Mouse (Mus musculus) midbrain, embryonic 12.5 days (tissue): Measurements from ENCODE around the gene Gm10277. TPM values are rescaled to one million over a fixed set of nuclear protein-coding genes. Genes with fewer than 3 reads are reported as not detected.

ENCODE experiments used
- ATAC-seq: fragments of 200-750 bp; cut with Nextera tagmentation; 2 replicates; pipeline ENCODE4 v1.8.0; 2017; ENCODE audit warnings: low read depth, moderate TSS enrichment, moderate library complexity; ENCODE audit not compliant: low FRiP score
- H3K27ac ChIP-seq: fragments of 300-500 bp; sonication (generic); replicated peaks from 2 replicates; pipeline ENCODE4 v1.5.1; 2016; ENCODE audit warnings: mild to moderate bottlenecking
- H3K27me3 ChIP-seq: fragments of 300-500 bp; sonication (generic); 2 replicates; pipeline ENCODE4 v1.6.1; 2016; ENCODE audit warnings: mild to moderate bottlenecking
- H3K36me3 ChIP-seq: fragments of 300-500 bp; sonication (generic); 2 replicates; pipeline ENCODE4 v1.6.1; 2016
- H3K4me1 ChIP-seq: fragments of 300-500 bp; sonication (generic); 2 replicates; pipeline ENCODE4 v1.6.1; 2016
- H3K4me2 ChIP-seq: fragments of 300-500 bp; sonication (generic); replicated peaks from 2 replicates; pipeline ENCODE4 v1.6.1; 2016; ENCODE audit warnings: mild to moderate bottlenecking, moderate library complexity
- H3K4me3 ChIP-seq: fragments of 300-500 bp; sonication (generic); 2 replicates; pipeline ENCODE4 v1.5.1; 2016; ENCODE audit warnings: mild to moderate bottlenecking
- H3K9ac ChIP-seq: fragments of 300-500 bp; sonication (generic); replicated peaks from 2 replicates; pipeline ENCODE4 v1.6.1; 2016; ENCODE audit warnings: mild to moderate bottlenecking, moderate library complexity
- H3K9me3 ChIP-seq: fragments of 300-500 bp; sonication (generic); 2 replicates; pipeline ENCODE4 v1.6.1; 2016; ENCODE audit warnings: mild to moderate bottlenecking
- WGBS: fragments of 180-500 bp; shearing (Covaris S2); methylation state at CpG from one replicate; pipeline ENCODE4 v1.1.7; 2016; 5-methylcytosine and 5-hydroxymethylcytosine counted together
- polyA plus RNA-seq: library from polyadenylated mRNA; unstranded; fragments of >200 nt; fragmentation: Nextera tagmentation; extraction: Ambion mirVana; gene quantifications from 2 replicates; pipeline ENCODE4 v1.2.1, GENCODE M21; 2016

The Gm10277 gene
- polyA plus RNA-seq, 1 experiment from 2014 or later: 2.8 TPM

DNA sequence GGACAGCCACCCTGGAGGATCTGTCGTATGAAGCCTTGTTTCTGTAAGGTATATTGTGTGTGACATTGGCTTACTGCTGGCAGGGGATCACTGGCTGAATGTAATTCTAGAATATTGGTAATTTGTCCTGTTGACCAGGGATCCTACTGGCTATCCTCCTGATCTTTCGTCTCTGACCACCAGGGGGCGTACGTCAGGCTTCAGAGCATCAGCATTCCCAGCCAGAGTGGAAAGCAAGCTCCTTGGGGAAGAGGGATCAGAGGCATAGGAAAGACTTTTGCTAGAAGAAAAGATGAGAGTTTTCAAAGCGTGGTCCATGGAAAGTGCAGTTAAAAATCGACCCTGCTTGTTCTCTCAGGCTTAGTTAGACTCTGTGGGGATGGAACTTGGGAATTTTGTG lies 50.3 kb downstream of the Gm10277 start:
- WGBS: 2% methylated on average over 6 of the region's 6 CpGs
- Histone ChIP-seq H3K27me3 (no peaks in the 10 kb centered on the region), H3K4me1 (no peaks in the 10 kb centered on the region), H3K4me2 (no peak overlapping the region), H3K27ac (no peak overlapping the region), H3K4me3 (no peak overlapping the region), H3K36me3 (no peaks in the 10 kb centered on the region), H3K9me3 (no peaks in the 10 kb centered on the region), H3K9ac (no peak overlapping the region)
- no peak for ATAC-seq

Other genes starting within 250 kb of the Gm10277 start
- gene Taok1, start 179.9 kb downstream of the Gm10277 start, polyA plus RNA-seq: 23.9 and 26.0 TPM in 2 replicates
- gene Nufip2, start 101.6 kb downstream of the Gm10277 start, polyA plus RNA-seq: 4.3 and 5.0 TPM in 2 replicates
- gene Cryba1, start 62.5 kb downstream of the Gm10277 start, polyA plus RNA-seq: 1.4 and 2.6 TPM in 2 replicates
- 61.0 and 61.7 TPM in 2 replicates for gene Myo18a, start 24.5 kb downstream of the Gm10277 start, polyA plus RNA-seq
- 12.0 and 14.4 TPM in 2 replicates for gene Pipox, start 106.3 kb upstream of the Gm10277 start, polyA plus RNA-seq
- gene Sez6, start 143.1 kb upstream of the Gm10277 start, polyA plus RNA-seq: 39.5 and 40.3 TPM in 2 replicates
- gene Phf12, start 195.0 kb upstream of the Gm10277 start, polyA plus RNA-seq: 30.8 and 31.0 TPM in 2 replicates
- 21.9 and 23.1 TPM in 2 replicates for gene Dhrs13, start 244.5 kb upstream of the Gm10277 start, polyA plus RNA-seq